Mouse (Mus musculus) adrenal gland, postnatal 10 days (tissue): Measurements from ENCODE around the gene Got1. TPM values are rescaled to one million over a fixed set of nuclear protein-coding genes. Genes with fewer than 3 reads are reported as not detected.

ENCODE experiments used
- DNase-seq: peaks from one replicate; pipeline ENCODE4 v3.0.0; 2021; ENCODE audit warnings: mixed read lengths
- total RNA-seq, 2 experiments: library from RNA; stranded (reverse); gene quantifications; 2 replicates each; pipeline ENCODE4 v1.2.3; 2021

Gene Got1
- total RNA-seq, 2 experiments from 2014 or later = 83.4 to 147 TPM

- no peak for DNase-seq
Measured at GRCm38 (mm10) chr19:43480512-43480911, 43.9 kb downstream of the Got1 start.

GRCm38 (mm10) chr19:43479431-43479830, 45.0 kb downstream of the Got1 start:
- DNase-seq = no peak

GRCm38 (mm10) chr19:43478891-43479290, 45.5 kb downstream of the Got1 start:
- peak; percentile 83 for DNase-seq

GRCm38 (mm10) chr19:43477436-43477835, 47.0 kb downstream of the Got1 start:
- no peak for DNase-seq

- no peak for DNase-seq
Measured at GRCm38 (mm10) chr19:43476063-43476462, 48.3 kb downstream of the Got1 start.

- peak; percentile 60 for DNase-seq
Measured at GRCm38 (mm10) chr19:43475642-43476041, 48.8 kb downstream of the Got1 start.

GRCm38 (mm10) chr19:43472781-43473180, 51.6 kb downstream of the Got1 start:
- no peak for DNase-seq

GRCm38 (mm10) chr19:43472331-43472730, 52.1 kb downstream of the Got1 start:
- no peak for DNase-seq

- DNase-seq = no peak
Measured at GRCm38 (mm10) chr19:43469333-43469732, 55.1 kb downstream of the Got1 start.

GRCm38 (mm10) chr19:43467927-43468685, 56.3 kb downstream of the Got1 start:
- DNase-seq = no peak

GRCm38 (mm10) chr19:43465601-43466255, 58.7 kb downstream of the Got1 start:
- no peak for DNase-seq

GRCm38 (mm10) chr19:43465076-43465475, 59.3 kb downstream of the Got1 start:
- no peak for DNase-seq

GRCm38 (mm10) chr19:43464294-43464687, 60.1 kb downstream of the Got1 start:
- DNase-seq = no peak

GRCm38 (mm10) chr19:43463546-43464293, 60.7 kb downstream of the Got1 start:
- DNase-seq = no peak

GRCm38 (mm10) chr19:43462141-43462540, 62.3 kb downstream of the Got1 start:
- DNase-seq = no peak

GRCm38 (mm10) chr19:43460481-43460880, 63.9 kb downstream of the Got1 start:
- DNase-seq = no peak

- DNase-seq = no peak
Measured at GRCm38 (mm10) chr19:43459948-43460347, 64.5 kb downstream of the Got1 start.

- no peak for DNase-seq
Measured at GRCm38 (mm10) chr19:43453025-43453424, 71.4 kb downstream of the Got1 start.

GRCm38 (mm10) chr19:43452176-43452575, 72.2 kb downstream of the Got1 start:
- no peak for DNase-seq

GRCm38 (mm10) chr19:43451563-43451962, 72.8 kb downstream of the Got1 start:
- no peak for DNase-seq
